Mouse (Mus musculus) embryonic facial prominence, embryonic 15.5 days (tissue): ENCODE measurements at regions not wholly inside any gene's neighbourhood (a gene's known extent, or its start where the extent isn't known, plus 50 kb on each side); places are given as distances from the start of the nearest gene placed in this dataset.

Experiments used
- ATAC-seq: fragments of 200-750 bp; cut with Nextera tagmentation; 2 replicates; pipeline ENCODE4 v1.8.0; 2017; ENCODE audit warnings: low read depth, moderate TSS enrichment; ENCODE audit not compliant: insufficient number of reproducible peaks, low FRiP score, low TSS enrichment
- H3K27ac ChIP-seq: fragments of 300-500 bp; sonication (generic); replicated peaks from 2 replicates; pipeline ENCODE4 v1.5.1; 2015; ENCODE audit warnings: mild to moderate bottlenecking, inconsistent platforms
- H3K27me3 ChIP-seq: fragments of 300-500 bp; sonication (generic); 2 replicates; pipeline ENCODE4 v1.6.1; 2015; ENCODE audit warnings: inconsistent platforms
- H3K36me3 ChIP-seq: fragments of 300-500 bp; sonication (generic); 2 replicates; pipeline ENCODE4 v1.6.1; 2015; ENCODE audit warnings: mild to moderate bottlenecking, inconsistent platforms
- H3K4me1 ChIP-seq: fragments of 300-500 bp; sonication (generic); 2 replicates; pipeline ENCODE4 v1.6.1; 2015; ENCODE audit warnings: inconsistent platforms
- H3K4me2 ChIP-seq: fragments of 300-500 bp; sonication (generic); replicated peaks from 2 replicates; pipeline ENCODE4 v1.6.1; 2015; ENCODE audit warnings: mild to moderate bottlenecking, inconsistent platforms
- H3K4me3 ChIP-seq: fragments of 300-500 bp; sonication (generic); replicated peaks from 2 replicates; pipeline ENCODE4 v1.5.1; 2015; ENCODE audit warnings: mild to moderate bottlenecking, inconsistent platforms
- H3K9ac ChIP-seq: fragments of 300-500 bp; sonication (generic); 2 replicates; pipeline ENCODE4 v1.6.1; 2015; ENCODE audit warnings: inconsistent platforms
- H3K9me3 ChIP-seq: fragments of 300-500 bp; sonication (generic); replicated peaks from 2 replicates; pipeline ENCODE4 v1.6.1; 2016; ENCODE audit warnings: inconsistent platforms
- WGBS: fragments of 180-500 bp; shearing (Covaris S2); methylation state at CpG from one replicate; pipeline ENCODE4 v1.1.7; 2015; 5-methylcytosine and 5-hydroxymethylcytosine counted together

- no peak overlapping the region for H3K4me3 ChIP-seq
- no peak overlapping the region for H3K9ac ChIP-seq
- H3K4me1 ChIP-seq, result no peaks in the 10 kb centered on the region
- H3K27me3 ChIP-seq, result no peaks in the 10 kb centered on the region
- H3K4me2 ChIP-seq, result no peak overlapping the region
- H3K36me3 ChIP-seq, result no peaks in the 10 kb centered on the region
- ATAC-seq, result no peak
- H3K9me3 ChIP-seq, result no peaks in the 10 kb centered on the region
- H3K27ac ChIP-seq, result no peak overlapping the region
- 61% methylated on average over 1 of the region's 1 CpGs for WGBS
Observed at GRCm38 (mm10) chr4:5495012-5495411, 701.9 kb upstream of the Impad1 start.

GRCm38 (mm10) chr4:5494072-5495000 is 701.2 kb upstream of the Impad1 start:
- H3K4me1 ChIP-seq, result no peaks in the 10 kb centered on the region
- WGBS, result 55% methylated on average over 1 of the region's 1 CpGs
- no peaks in the 10 kb centered on the region for H3K9me3 ChIP-seq
- no peaks in the 10 kb centered on the region for H3K36me3 ChIP-seq
- no peaks in the 10 kb centered on the region for H3K27me3 ChIP-seq
- no peak overlapping the region for H3K4me3 ChIP-seq
- H3K9ac ChIP-seq, result no peak overlapping the region
- ATAC-seq, result no peak
- no peak overlapping the region for H3K27ac ChIP-seq
- no peak overlapping the region for H3K4me2 ChIP-seq

DNA sequence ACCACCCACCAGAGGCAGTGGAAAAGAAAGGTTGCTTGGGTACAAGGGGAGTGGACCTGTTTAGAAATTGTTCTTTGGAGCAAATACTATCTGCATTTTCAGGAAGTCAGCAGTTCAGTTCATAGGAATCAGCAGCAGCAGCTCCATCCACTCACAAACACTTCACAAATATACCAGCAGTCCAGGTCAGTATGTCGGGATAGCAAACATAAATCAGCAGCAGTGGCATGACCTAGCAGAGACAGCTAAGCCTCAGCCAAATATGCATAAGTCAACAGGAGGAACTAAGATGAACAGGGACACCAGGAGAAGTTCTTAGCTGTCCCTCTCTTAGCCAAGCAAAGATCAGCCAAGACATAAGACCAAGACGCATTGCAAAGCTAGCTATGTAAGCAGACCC is 693.6 kb upstream of the Impad1 start:
- Histone ChIP-seq H3K4me3 (no peak overlapping the region), H3K4me1 (no peaks in the 10 kb centered on the region), H3K9ac (no peak overlapping the region), H3K4me2 (no peak overlapping the region), H3K27ac (no peak overlapping the region), H3K9me3 (no peaks in the 10 kb centered on the region), H3K27me3 (no peaks in the 10 kb centered on the region), H3K36me3 (no peaks in the 10 kb centered on the region)
- 93% methylated on average over 2 of the region's 2 CpGs for WGBS
- no peak for ATAC-seq

GRCm38 (mm10) chr4:5471891-5472558 is 678.9 kb upstream of the Impad1 start:
- Histone ChIP-seq H3K4me1 (no peaks in the 10 kb centered on the region), H3K9me3 (no peaks in the 10 kb centered on the region), H3K9ac (no peak overlapping the region), H3K27ac (no peak overlapping the region), H3K27me3 (no peaks in the 10 kb centered on the region), H3K4me3 (no peak overlapping the region), H3K4me2 (no peak overlapping the region), H3K36me3 (no peaks in the 10 kb centered on the region)
- WGBS, result 65% methylated on average over 3 of the region's 3 CpGs
- ATAC-seq, result no peak

GRCm38 (mm10) chr4:5459028-5459695 is 666.0 kb upstream of the Impad1 start:
- H3K9ac ChIP-seq, result no peak overlapping the region
- ATAC-seq, result no peak
- H3K27ac ChIP-seq, result no peak overlapping the region
- H3K27me3 ChIP-seq, result no peaks in the 10 kb centered on the region
- no peaks in the 10 kb centered on the region for H3K36me3 ChIP-seq
- H3K4me2 ChIP-seq, result no peak overlapping the region
- H3K4me1 ChIP-seq, result no peaks in the 10 kb centered on the region
- no peak overlapping the region for H3K4me3 ChIP-seq
- H3K9me3 ChIP-seq, result no peaks in the 10 kb centered on the region

DNA sequence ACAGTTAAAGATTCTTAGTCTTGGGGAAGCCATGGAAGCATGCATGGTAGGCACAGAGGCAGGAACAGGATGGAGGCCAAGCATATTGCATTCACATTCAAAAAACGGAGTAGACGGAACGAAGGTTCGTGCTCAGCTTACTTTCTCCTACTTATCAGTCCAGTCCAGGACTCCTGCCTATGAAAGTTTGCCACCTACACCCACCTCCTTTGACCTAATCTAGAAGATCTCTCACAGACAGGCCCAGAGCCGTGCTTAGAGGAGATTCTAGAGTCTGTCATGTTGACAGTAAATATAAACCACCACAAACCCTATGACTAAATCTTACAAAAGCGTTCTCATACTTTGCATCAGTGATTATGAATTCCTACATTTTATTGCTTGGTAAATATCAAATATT is 657.3 kb upstream of the Impad1 start:
- no peak overlapping the region for H3K9ac ChIP-seq
- H3K27me3 ChIP-seq, result no peaks in the 10 kb centered on the region
- H3K4me3 ChIP-seq, result no peak overlapping the region
- ATAC-seq, result no peak
- H3K36me3 ChIP-seq, result no peaks in the 10 kb centered on the region
- no peak overlapping the region for H3K27ac ChIP-seq
- H3K4me1 ChIP-seq, result no peaks in the 10 kb centered on the region
- H3K4me2 ChIP-seq, result no peak overlapping the region
- no peaks in the 10 kb centered on the region for H3K9me3 ChIP-seq
- WGBS, result 89% methylated on average over 6 of the region's 6 CpGs

GRCm38 (mm10) chr4:5441339-5442019 is 648.3 kb upstream of the Impad1 start:
- Histone ChIP-seq H3K4me2 (no peak overlapping the region), H3K27me3 (no peaks in the 10 kb centered on the region), H3K36me3 (no peaks in the 10 kb centered on the region), H3K4me1 (no peaks in the 10 kb centered on the region), H3K27ac (no peak overlapping the region), H3K9ac (no peak overlapping the region), H3K9me3 (no peaks in the 10 kb centered on the region), H3K4me3 (no peak overlapping the region)
- WGBS, result 71% methylated on average over 2 of the region's 2 CpGs
- no peak for ATAC-seq

DNA sequence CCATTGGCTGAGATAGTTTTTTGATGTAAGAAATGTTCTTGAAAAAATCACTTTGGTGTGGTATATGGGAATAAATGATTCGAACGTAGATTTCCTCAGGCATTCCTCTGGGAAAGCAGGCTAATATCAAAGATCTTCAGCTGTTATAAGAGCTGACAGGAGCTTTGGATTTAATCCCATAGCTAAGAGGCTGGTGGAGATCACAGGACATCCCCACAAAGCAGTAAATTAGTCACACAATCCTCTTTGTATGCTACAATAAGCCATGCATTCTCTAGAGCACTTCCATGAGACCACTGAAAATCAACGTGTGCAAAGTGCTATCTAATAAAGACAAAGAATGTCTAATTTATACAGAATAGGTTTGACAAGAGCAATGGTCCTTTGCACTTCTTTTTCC is 643.9 kb upstream of the Impad1 start:
- Histone ChIP-seq H3K9me3 (no peaks in the 10 kb centered on the region), H3K36me3 (no peaks in the 10 kb centered on the region), H3K4me1 (no peaks in the 10 kb centered on the region), H3K9ac (no peak overlapping the region), H3K27ac (no peak overlapping the region), H3K4me3 (no peak overlapping the region), H3K4me2 (no peak overlapping the region), H3K27me3 (no peaks in the 10 kb centered on the region)
- 23% methylated on average over 3 of the region's 3 CpGs for WGBS
- no peak for ATAC-seq
